Mouse (Mus musculus) brain, adult 2 months (tissue): ENCODE results near the gene Ablim1.

Experiments used
- DNase-seq: peaks from one replicate; pipeline ENCODE4 v3.0.0; 2011; ENCODE audit warnings: low read depth, low spot score

Ablim1 gene

DNA sequence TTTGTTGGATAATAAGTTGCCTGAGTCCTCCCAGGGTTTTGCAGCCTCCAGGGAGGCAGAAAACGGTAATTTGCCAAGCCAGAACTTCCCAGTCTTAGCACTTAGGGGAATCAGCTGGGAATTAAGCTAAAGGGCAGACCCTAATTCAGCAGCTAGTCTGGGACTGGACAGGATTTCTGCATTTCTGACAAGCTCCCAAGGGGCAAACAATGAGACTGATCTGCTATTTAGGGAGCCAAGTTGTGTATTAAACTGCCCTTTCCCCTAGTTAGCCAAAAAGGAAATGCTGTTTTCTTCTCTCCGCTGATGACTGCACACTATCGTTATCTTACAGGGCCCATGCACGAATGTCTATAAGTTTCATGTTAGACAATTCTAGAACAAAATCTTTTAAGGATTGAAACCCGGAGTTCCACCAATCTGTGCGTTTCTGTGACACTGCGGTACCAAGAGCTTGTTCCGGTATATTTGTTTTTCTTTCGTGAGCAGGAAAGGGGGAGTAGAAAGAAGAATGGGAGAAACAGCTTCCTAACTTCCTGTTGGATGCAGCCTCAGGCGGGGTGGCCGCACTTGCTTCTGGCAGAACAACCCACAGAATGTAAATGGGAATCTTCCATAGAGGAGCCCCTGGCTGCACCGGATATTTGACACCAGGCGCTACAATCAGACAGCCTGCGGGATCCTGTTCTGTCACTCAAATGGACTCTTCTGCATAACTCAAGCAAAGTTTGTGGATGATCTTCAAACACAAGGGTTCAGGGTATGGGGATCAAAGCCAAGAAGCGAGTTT lies 297.5 kb downstream of the Ablim1 start:
- DNase-seq, result no peak

DNA sequence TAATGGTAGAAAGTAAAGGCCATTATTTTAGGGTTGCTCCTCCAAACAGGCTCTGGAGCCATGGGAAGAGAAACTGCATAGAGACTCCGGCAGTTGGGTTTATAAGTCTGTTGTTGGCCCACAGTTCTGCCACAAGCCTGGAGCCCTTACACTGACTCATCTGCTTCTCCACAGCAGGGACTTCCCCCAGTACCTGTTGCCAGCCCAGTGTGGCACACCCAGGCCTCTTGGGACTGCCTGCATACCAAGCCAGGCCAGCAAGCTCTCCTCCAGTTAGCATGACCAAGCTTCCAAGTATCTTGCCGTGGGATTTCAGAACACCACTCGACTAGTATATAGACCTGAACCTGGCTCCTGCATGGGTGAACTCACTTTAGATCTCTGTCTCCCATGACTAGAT lies 299.9 kb downstream of the Ablim1 start:
- no peak for DNase-seq

DNA sequence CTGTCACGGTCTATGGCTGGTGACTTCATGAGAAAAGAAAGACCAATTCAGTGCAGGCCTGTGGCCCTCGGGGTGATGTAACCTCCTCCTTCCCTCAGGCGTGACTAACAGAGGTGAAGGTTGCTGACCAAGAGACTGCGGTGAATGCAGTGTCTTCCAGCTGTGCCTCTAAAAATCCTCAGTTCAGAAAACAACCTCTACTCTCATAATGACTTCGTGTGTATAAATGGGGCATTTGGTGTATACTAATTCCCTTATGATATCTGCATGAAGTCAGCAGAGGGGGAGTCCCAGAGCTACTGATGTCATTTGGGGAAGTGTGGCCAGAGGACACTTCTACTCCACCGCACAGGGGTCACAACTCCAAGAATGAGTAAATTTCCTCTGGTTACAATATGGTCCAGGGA lies 301.4 kb downstream of the Ablim1 start:
- DNase-seq, result no peak

DNA sequence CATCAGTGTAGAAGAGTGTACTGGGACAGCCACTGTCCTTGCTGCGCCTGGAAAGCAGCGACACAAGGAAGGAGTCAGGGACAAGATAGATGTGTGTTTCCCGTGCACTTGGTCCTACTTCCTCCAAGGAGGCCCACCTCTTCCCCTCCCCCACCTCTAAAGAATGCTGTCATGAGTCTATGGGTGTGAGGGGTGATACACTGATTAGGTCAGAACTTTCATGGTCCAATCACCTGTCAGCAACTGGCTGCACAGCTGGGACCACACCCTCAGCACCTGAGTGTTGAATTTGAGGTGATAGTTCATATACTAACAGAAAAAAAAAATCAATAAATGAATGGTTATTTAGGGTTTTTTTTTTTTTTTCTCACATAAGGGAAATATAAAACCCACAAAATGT lies 302.7 kb downstream of the Ablim1 start:
- no peak for DNase-seq

DNA sequence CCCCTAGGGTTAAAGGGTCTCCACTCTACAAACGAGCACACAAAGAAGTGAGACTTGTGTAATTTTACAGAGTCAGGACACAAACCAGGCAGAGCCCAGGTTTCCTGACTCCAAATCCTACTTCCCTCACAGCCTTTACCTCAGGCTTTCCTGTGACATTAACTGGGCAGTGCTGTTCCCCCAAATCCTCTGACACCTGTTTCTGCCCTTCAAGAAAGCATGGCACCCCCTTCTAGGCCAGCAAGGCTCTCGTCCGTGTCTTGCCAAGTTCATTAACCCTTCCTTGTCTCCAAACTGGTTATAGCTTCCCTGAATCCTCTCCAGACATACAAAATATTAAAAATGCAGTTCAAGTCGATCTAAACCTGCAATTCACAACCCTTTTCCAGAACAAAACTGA lies 304.7 kb downstream of the Ablim1 start:
- no peak for DNase-seq

DNA sequence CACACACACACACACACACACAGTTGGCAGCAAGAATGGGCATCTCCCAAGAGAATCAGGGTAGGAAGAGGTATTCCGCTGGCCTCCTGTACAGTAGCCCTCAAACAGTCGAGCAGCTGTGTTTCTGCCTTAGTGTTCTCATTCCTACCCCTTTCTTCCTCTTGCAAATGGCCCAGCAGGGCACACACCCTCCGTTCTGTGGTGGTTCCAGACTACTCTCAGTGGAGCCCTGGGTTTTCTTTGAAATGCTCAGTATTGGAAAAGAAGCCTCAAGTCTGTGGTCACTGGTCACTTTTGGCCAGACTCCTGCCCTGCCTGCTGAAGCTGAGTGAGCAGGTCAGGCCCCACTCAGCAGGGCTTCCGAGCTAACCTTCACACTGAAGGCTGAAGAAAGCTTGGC lies 305.1 kb downstream of the Ablim1 start:
- DNase-seq, result no peak

DNA sequence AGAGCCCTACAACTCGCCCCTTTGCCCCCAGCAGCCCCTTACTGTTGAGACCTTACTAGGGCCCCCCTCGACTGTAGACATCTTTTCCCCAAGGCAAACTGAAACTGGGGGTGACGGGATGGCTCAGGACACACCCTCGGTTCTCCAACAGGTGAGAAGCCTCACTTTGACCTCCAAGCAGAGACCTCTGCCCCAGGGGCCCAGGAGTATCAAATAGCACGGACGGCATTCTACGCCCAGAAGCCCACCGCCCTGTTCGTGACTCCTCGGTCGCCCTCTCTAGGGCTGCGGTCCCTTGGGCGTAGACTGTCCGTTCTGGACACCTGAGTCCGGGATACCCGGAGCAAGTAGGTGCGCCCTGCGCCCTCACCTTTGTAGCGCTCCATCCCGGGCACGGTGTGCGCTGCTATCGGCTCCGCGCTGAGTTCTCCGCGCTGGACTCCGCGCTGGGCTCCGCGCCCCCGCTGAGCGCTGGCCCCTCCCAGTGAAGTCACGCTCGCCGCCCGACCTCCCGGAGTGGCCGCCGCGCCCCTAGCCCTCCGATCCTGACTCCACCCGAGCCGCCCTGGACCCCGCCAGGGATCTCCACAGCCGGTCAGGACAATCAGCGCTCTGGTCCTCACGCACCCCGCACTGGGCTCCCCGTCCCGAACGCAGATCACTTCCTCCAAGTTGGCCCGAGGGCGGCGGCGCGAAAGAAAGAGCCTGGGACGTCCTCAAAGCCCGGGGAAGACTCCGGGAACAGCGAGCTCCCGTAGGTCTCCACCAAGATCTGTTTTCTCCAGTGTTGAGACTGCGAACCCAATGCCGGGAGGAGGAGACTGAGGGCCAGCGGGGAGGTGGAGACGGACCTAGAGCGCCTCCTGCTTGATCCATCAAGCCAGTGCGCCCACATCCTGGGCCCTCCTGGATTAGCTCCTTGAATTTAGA lies 306.7 kb downstream of the Ablim1 start, which contains the start of gene Afap1l2:
TSS of gene Afap1l2 (minus strand) at position 448 of the 930 bp plus-strand sequence.
- DNase-seq, result peak; percentile 87

DNA sequence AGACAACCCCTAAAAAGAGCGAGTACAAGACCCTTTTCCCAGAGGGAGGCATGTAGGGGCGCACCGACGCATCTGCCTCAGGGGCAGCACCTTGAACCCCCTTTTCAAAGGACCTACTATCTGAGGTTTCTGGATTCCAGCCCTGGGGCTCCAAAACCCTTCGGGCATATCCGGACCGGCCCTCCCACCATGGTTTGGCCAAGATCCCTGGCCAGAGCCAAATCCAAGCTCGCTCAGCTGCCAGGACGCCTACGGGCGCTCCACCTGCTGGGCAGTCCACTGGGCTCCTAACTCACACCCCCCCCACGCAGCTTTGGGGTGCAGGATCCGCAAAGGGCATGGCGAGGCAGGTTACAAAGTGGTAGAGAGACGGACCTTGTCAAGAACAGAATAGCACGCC lies 307.4 kb downstream of the Ablim1 start:
- peak; percentile 86 for DNase-seq

DNA sequence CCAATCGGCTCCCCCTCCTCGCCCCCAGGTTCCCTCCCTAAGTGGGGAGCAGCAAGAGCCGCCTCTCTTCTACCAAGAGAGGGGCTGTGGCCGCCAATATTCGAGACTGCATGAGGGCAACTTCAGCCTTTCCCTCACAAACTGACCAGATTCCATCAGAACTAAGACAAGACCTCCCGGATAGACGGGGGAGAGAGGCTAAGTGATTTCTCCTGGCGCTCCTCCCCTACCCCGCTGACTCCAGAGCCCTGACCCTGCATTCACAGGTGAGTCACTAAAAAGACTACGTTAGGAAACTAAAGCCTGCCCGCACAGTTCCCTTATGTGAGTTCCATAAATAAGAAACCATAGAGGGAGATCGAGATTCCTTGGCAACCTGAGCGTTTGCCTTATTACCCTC lies 307.9 kb downstream of the Ablim1 start:
- DNase-seq, result peak; percentile 44

DNA sequence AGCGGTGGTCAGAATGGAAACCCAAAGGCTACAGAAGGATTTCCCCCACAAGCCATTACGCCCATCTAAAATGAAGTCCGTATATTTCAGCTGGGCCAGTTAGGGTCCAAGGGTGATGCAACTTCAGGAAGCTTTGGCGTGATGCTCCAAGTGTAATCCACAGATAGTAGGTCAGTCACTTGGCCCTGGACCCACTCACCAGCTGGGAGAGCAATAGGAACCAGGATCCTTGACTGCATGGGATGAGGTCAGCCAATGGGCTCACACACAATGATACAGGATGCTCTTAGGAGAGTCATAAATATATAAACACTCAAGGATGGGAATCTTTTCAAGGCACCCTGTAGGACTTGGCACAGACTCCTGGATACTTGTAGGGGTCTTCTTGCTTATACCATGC lies 309.7 kb downstream of the Ablim1 start:
- DNase-seq, result peak; percentile 95

DNA sequence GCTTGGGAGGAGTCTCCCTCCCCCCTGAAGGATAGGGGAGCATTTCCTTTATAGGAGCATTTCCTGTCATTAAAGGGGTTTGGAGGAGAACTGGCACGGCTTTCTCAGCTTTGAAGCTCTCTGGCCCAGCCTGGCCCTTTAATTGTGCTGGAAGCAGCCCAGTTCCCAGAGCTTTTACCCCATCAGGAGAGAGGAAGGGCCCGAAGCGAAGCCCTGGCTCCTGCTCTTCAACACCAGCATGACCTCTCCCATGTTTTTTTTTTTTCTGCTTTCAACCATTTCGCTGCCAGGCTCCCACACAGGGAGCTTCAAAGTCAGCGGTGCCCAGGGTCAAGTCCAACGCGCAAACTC lies 311.3 kb downstream of the Ablim1 start:
- DNase-seq, result peak; percentile 89

DNA sequence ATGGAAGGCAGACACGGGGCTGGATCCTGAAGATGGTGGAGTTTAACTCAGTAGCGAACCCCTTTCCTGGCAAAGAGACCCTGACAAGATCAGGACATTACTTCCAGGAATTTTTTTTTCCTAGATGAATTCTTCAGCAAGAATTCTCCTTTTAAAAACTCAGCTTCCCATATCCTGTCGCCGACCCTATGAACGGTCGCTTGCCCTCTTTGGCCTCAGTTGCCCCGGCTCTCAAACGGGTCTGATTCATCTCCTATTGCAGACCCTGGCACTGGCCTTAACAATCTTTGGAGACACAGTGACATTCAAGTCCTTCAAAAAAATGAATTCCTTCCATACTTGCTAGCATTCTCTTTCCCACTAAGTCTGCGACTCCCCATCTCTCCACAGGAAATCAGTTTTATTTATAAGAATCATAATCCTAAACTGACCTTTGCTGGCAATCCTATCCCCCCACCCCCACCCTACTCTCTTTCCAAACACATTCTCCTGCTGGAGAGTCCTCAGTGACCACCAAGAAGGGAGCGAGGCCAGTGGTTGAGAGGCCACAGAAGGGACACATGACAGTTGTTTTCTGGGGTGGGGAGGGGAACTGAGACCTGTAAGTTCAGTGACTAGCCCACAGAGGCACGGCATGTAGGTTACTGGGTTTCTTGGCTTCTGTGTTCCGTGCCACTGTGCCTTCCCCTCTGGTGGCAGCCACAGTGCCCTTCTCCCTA lies 311.8 kb downstream of the Ablim1 start:
- DNase-seq, result no peak

DNA sequence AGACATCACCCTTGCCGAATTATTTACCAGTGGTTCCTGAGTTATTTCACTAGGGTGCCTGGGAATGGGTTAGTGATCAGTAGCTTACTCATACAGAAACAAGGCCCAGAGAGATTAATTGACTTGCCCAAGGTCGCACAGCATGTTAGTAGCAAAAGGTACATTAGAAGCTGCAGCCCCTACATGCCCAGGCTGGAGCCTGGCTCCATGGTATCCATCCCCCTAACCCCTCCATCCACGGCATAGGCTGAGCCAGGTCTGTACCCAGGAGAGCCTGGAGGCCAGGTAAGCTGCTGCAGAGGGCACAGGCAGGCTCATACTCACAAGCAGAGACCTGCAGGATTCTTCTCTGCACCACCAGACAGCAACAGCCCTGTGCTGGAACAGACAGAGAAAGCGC lies 312.8 kb downstream of the Ablim1 start:
- DNase-seq, result no peak

DNA sequence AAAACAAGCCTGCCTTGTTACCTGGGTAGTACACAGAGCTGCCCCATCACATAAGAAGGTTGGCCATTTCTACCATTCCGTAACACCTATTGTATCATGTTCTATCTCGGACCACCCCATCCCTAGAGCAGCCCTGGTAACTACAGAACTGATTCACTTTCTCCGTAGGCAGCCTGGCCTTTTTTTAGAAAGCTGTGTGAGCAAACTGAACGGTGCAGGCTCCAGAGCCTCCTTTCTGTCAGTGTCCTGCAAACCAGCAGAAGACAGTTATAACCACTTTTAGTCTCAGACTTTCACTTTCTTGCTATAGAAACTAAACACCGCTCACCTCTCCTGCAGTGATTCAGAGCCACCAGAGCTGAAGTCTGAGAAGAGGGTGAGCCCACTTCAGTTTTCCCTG lies 314.1 kb downstream of the Ablim1 start:
- DNase-seq, result no peak

DNA sequence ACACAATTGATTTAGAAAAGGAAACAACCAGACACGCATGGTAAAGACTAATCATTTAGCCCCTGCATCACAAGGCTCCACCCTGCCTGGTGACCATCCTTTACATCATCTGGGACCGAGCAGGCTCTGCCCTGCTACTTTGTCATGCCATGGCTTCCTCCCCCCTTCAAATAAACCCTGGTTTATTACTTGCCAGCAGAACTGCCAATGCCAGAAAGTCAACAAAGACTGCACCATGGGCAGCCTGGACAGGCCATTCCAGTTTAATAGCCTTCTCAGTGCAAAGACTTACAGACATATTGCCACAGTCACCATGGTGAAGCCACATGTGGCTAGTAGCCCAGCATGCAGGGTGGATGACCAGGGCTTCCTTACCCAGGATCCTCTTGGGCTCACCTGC lies 314.9 kb downstream of the Ablim1 start:
- DNase-seq, result peak; percentile 44

DNA sequence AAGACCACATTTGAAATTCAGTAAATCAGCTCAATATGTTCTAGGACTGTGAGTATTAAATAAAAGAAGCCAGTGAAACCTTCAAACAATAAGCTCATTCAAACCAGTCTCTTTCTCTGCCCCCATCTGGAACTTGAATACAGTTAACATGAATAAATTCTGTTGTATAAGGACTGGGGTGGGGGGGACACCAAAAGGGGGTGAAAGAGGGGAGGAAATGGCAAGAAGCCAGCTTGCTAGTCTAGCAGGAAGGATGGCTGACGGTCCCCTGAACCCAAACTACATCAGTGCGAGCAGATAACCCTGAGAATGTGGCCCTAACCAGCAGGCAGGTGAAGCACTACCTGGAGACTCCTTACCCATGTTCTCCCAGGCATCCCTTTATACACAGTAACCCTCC lies 315.8 kb downstream of the Ablim1 start:
- DNase-seq, result peak; percentile 61

DNA sequence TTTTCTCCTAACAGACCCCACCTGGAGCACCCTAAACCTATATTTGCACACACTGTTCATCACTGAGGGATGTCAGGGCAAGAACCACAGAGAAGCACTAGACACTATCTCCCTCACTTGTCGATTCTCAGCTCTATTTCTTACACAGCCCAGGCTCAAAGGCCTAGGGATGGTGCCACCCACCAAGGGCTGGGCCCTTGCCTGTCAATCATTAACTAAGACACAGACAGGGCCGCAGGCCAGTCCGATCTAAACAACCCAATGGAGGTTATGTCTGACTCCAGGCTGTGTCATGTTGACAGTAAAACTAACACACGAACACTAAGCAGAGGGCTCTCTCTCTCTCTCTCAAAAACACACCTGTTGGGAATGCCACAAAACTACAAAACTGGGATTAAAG lies 316.4 kb downstream of the Ablim1 start:
- no peak for DNase-seq

DNA sequence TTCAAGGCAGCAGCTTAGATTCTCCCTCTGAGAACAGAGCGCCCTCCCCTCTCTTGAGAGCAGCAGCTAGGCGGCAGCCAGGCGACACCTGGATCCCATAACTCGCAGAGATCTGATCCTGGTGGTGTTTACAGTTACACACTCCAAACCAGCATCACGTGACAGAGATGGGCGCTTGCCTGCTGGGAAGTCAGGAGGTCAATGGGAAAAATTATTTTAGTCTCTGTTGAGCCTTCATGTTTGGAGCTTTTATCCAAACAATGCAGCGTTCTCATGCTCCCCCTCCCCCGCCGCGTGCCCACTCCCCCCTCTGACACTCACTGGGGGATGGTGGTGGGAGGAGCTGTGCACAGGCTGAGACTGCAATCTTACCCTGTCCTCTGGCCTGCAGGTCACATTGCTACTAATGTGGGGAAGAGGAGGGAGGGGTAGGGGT lies 317.5 kb downstream of the Ablim1 start:
- DNase-seq, result peak; percentile 66

DNA sequence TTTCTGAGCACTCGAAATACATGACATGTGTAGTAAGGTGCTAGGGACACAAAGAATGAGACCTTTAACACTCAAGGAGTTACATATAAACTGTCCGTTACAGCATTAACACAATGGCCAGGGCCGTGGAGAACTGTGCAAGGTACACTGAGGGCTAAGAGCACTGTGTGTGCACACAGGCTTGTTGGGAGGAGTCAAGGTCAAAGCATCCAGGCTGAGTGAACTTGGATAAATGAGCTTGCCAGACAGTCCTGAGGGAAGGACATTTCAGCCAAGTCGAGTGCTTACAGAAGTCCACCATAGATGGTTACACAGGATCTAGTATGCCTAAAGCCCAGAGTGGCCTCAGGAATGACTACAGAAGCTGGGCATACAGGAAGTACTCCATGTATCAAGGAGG lies 319.3 kb downstream of the Ablim1 start:
- no peak for DNase-seq

DNA sequence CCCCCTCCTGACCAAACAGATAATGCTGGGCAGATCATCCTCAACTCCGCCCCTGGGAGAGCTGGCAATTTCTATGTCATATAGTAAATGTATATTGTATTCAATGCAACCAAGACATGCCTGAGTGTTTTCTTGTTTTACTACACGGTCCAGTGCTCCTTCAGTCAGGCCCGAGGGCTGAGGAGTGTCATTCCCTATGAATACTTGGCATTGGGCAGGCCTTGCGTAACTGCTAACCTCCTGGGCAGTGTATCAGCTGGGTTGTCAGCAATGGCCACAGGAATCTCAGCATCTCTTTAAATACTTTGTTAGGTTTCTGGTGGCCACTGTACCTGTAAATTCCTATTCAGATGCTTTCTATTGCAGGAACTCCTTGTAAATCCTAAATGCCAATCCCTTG lies 320.1 kb downstream of the Ablim1 start:
- no peak for DNase-seq

DNA sequence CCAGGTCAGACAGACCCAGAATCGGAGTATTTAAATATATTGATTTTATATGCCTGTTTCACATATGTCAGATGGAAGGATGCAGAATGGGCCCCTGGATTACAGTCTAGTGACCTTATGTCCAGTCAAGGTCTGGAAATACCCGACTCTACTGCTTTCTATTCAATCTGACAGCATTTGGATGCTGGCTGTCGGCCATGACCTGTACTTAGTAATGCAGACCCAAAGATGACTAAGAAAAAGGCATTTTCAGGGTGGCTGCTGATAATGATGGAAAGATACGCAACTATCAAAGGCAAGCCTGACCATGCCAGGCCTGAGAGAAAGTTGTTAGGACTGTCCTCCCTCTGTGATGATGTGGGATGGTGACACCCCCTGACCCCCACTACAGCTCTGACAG lies 321.0 kb downstream of the Ablim1 start:
- no peak for DNase-seq

DNA sequence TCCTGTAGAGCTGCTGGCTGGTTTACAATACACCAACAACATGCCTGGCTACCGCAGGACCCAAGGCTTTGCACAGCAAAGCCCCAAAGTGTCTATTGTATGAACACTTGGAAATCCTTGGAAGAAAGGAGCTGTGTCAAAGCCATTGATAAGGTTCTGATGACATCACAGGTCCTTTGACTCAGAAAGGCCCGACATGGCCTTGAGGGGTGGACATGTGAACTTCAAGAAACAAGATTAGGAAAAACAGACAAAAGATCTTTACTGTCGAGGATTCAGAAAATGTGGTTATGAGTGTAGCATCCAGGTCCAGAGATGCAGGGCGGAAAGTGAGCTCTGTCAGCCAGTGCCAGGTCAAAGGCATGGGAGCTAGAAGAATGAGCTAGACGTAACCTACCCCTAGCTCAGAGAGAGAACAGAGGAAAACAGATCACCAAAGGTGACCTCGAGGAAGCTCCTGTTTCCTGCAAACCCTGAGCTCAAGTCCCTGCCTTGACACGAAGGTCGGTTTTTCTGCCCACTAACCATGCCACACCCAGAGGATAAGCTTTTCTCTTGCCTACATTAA lies 321.7 kb downstream of the Ablim1 start:
- DNase-seq, result no peak
